Mouse (Mus musculus): Measurements from ENCODE around the gene Btn1a1.

DNA sequence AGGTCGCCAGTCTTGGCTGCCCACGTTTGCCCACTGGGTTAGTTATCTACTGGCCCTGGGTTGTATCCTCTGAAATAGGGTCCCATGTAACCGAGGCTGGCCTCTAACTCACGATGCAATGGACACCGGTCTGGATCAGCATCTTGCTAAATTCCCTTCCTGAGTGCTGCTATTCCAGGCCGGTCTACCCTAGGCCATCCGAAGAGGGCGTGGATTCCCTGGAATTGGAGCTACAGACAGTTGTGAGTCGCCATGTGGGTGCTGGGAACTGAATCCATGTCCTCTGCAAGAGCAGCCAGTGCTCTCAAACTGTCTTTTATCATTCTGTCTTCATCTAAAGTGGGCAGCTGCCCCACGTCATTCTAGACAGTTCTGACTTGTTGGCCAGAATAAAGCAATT, 25.8 kb downstream of the Btn1a1 start:
- no peak for TF ChIP-seq HCFC1 (IDR thresholded peaks at IDR 0.05; ENCODE audit: borderline replicate concordance, insufficient read depth, low read length)
- no peak for TF ChIP-seq ZNF384 (IDR thresholded peaks at IDR 0.05; ENCODE audit: low read depth, low read length)
